Mouse (Mus musculus) embryonic fibroblast, embryonic 13.5 days (primary cell): ENCODE data around the gene Gm48551. TPM values are rescaled to one million over a fixed set of nuclear protein-coding genes. Genes with fewer than 3 reads are reported as not detected.
A peak's percentile ranks its signal among the peaks of the same experiment; 100 is the strongest.

Source experiments
- H3K27ac ChIP-seq: 2 replicates; pipeline ENCODE4 v1.5.1; 2012; ENCODE audit warnings: low read length, control low read depth, inconsistent platforms; ENCODE audit not compliant: insufficient read depth
- H3K4me1 ChIP-seq: 2 replicates; pipeline ENCODE4 v1.6.1; 2011; ENCODE audit warnings: low read length; ENCODE audit not compliant: control insufficient read depth, insufficient read depth
- H3K4me3 ChIP-seq: 2 replicates; pipeline ENCODE4 v1.5.1; 2011; ENCODE audit warnings: mild to moderate bottlenecking, control low read depth, low read length; ENCODE audit not compliant: insufficient read depth
- CTCF ChIP-seq: IDR thresholded peaks from 2 replicates; pipeline ENCODE4 v1.5.1; 2011; ENCODE audit warnings: mild to moderate bottlenecking, control low read depth, low read length, moderate library complexity, borderline replicate concordance; ENCODE audit not compliant: insufficient read depth
- POLR2A ChIP-seq: IDR thresholded peaks from 2 replicates; pipeline ENCODE4 v1.6.1; 2011; ENCODE audit warnings: low read depth, mild to moderate bottlenecking, control low read depth, low read length, moderate library complexity
- polyA plus RNA-seq: library from polyadenylated mRNA; stranded (reverse); fragments of >200 nt; gene quantifications from 2 replicates; pipeline ENCODE4 v1.2.4, GENCODE M21; 2011; ENCODE audit warnings: low read depth; ENCODE audit not compliant: missing spikeins, insufficient read length

Gene Gm48551
- polyA plus RNA-seq, 1 experiment = 1.4 TPM

DNA sequence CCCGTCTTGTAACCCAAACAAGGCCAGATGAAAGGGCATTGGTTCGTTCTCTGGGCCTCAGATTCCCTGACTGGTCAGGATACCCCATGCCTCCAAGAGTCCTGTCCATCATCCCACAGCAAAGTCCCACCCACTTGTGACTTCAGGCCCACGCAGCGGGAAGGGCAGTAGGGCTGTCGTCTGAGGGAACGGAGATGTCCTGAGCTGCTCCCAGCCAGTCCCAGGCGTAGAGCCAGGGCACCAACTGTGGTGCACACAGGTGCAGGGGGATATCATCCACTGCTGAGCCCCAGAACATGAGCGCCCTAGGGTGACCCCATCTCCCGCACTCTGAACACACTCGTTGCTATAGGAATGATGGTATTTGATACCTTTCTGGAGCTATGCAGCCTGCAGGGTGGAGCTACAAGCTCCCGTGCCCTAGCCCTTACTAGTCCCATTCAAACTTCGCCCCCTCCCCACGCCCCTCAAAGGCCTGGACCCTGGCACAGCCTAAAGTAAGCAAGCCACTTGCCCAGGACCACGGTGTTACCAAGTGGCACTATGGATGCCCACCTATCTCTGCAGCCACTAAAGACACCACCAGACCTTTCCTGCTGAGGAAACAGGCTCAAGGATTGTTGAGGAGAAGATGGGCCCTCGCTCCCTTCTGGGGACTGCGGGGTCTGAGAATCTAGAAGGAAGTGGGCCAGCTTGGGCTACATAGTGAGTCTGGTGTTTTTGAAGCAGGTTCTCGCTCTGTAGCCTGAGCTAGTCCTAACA lies 31.5 kb downstream of the Gm48551 start:
- TF ChIP-seq CTCF (no peak), POLR2A (no peak)
- peaks cover 18% of the 10 kb centered on the region for H3K4me1 ChIP-seq
- H3K27ac ChIP-seq = no peak overlapping the region
- H3K4me3 ChIP-seq = no peak overlapping the region

DNA sequence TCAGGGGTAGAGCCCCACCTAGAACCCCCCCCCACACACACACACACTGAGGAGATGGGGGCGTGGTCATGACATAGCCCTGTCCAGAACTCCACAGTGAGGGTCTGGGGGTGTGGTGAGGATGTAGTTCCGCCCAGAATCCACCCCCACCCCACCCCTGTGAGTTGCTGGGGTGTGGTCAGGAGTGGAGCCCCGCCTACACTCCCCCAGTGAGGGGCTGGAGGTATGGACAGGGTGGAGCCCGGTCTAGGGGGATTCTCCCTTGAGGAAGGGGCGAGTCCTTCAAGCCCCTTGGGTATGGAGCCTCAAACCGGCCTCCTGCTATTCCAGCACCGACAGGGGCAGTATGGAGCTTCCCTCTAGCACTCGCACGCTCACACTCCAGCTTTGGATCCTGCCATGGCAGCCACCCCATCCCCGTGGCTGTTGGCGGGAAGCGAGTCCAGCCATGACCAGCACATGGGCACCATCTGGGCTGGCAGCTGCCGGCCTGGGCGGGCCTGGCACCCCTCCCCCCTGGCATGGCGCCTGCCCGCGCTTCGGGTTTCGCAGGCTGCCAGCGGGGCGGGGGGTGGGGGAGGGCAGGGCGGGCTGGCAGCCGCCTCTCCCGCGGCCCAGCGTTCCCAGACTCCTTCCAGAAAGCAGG lies 32.4 kb downstream of the Gm48551 start:
- no peak overlapping the region for H3K4me3 ChIP-seq
- no peak for TF ChIP-seq POLR2A
- TF ChIP-seq CTCF = peak; percentile 29; the same call in 1 of the 2 replicates
- 0 out of 2 replicates have a peak overlapping the region, but pooled peaks have one; percentile 12 for H3K27ac ChIP-seq
- peaks cover 11% of the 10 kb centered on the region for H3K4me1 ChIP-seq

DNA sequence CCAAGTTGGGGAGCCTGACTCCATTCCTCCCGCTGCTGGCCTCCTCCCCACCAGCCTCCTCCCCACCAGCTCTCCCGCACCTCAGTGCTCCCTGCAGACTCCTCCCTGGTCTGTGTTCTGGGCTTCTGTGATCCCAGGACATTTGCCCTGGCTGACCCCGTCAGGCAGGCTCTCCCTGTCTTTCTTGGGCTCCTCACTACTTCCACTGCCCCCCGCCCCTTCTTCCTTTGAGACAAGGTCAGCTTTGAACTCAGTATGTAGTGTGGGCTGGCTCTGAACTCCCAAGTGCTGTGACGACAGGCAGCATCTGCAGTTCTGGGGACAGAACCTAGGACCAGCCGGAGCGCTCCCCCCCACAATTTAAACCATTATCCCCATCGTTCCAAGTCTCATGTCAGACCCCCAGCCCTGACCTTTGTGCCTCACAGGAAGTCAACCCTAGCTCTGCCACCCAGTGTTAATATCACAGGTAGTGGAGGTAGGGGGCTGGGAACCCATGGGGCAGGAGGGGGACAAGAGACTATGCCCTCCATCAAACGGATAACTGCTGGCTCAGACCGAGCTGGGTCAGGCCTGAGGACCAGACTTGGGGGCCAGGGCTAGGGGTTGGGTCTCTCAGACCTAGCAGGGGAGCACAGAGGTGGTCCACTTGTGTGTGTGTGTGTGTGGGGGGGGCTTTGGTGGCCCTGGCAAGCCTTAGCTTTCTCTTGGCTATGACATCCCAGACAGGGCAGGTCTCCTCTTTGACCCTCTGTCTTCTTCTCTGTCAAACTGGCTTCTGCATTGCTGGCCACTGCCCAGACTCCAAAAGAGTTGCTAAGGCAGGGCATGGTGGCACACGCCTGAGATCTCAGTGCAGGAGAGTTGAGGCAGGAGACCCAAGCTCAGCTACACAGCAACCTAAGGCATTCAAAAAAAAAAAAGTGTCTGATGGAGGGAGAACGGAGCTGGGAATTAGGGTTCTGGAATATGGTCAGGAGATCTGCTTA lies 33.3 kb downstream of the Gm48551 start:
- Histone ChIP-seq H3K27ac (peak overlapping the region; percentile 59), H3K4me3 (no peak overlapping the region), H3K4me1 (peaks cover 7% of the 10 kb centered on the region)
- TF ChIP-seq POLR2A (no peak), CTCF (no peak)

DNA sequence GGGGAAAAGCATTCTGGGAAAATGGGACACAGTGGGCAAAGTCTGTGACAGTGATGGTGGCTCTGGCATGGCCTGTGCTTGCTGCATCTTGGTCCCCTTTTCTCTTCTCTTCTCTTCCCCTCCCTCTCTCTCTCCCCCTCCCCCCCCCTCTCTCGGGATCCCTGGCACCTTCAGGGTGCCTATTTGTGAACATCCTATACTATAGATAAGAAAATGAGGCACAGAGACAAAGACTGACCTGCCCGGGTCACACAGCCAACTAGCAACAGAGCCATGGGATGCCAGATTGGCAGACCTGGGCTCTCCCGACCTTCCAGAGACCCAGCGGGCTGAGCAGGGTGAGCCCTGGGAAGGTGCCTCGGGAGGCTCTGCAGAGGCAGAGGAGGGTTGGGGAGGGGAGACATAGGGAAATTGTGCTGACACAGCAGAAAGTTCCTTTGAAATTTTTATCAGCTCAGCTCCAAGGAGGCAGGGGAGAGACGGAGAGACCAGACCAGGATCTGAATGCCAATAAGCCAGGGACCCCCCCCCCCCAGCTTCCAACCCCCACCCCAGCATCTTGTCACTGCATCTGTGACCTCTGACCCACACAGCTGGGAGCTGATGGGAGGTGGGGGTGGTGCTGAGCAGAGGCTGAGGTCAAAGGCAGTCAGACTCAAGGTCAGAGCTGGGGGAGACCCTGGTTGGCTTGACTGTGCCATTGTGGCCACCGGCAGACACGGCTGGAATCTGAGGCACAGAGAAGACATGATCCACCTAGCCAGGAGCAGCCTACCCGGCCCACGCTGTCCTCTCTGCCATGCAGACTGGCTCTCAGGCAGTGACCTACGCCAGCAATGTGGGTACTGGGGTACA lies 34.2 kb downstream of the Gm48551 start:
- 0 out of 2 replicates have a peak overlapping the region, but pooled peaks have one; percentile 14 for H3K27ac ChIP-seq
- TF ChIP-seq CTCF (no peak), POLR2A (no peak)
- H3K4me3 ChIP-seq = no peak overlapping the region
- H3K4me1 ChIP-seq = peaks cover 6% of the 10 kb centered on the region

DNA sequence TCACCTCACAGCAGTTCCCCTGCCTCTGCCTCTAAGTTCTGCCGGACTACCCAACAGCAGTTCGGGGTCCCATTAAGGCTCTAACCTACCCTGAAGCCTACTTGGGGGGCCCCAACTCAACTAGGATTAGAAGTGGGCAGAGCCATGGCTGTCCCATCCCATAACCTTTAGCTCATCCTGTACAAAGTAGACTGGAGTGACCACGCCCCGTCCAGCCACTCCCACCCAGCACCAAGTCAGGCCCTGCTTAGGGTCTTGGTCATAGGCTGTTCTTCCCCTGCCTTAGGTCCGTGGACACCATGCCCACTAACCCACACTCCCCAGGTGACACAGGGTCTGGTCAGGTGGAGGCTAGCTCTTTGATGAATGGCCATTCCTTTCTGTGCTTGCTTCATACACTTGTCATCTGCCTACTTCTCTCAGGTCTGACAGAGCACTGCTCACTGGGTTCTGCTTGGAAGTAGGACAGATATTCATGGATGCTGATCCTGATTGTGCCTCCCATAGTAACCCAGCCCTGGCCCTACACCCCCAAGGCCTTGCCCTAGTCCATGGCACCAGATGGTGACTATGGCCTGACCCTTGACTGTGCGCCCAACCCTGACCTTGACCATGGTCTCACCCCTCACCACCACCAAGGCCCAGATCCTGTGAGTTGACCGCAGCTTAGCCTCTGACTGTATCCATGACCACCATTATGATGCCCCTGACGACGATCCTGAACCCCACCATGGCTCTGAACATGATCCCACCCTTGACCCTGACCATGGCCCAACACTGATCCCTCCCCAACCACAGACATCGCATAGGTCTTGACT lies 35.1 kb downstream of the Gm48551 start:
- Histone ChIP-seq H3K4me1 (peaks cover 4% of the 10 kb centered on the region), H3K27ac (no peak overlapping the region), H3K4me3 (no peak overlapping the region)
- TF ChIP-seq CTCF = no peak
- no peak for TF ChIP-seq POLR2A

DNA sequence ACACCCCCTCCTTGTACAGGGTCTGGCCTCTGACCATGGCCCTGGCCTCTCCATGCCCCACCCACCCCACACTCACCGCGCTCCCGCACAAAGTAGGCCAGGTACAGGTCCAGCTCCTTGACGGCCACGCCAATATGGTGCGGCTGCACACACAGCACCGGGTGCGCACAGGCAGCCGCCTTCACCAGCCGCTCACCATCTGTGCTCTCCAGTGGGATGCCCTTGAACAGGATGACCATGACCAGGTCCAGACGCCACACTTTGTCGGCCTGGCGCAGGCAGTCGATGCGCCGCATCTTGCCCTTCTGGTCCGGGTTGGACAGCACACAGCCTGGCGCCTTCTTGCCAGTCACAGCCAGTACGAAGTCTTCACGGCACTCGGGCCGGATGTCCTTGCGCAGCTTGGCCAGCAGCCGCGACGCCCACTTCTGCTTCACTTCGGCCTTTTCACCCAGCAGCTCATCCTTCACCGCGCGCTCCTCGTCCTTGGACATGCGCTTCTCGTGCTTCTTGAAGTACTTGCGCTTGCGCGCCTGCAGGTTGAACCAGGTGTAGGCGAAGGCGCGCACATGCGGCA lies 36.0 kb downstream of the Gm48551 start:
- Histone ChIP-seq H3K4me1 (peaks cover 3% of the 10 kb centered on the region), H3K4me3 (no peak overlapping the region), H3K27ac (no peak overlapping the region)
- TF ChIP-seq POLR2A = no peak
- TF ChIP-seq CTCF = no peak

DNA sequence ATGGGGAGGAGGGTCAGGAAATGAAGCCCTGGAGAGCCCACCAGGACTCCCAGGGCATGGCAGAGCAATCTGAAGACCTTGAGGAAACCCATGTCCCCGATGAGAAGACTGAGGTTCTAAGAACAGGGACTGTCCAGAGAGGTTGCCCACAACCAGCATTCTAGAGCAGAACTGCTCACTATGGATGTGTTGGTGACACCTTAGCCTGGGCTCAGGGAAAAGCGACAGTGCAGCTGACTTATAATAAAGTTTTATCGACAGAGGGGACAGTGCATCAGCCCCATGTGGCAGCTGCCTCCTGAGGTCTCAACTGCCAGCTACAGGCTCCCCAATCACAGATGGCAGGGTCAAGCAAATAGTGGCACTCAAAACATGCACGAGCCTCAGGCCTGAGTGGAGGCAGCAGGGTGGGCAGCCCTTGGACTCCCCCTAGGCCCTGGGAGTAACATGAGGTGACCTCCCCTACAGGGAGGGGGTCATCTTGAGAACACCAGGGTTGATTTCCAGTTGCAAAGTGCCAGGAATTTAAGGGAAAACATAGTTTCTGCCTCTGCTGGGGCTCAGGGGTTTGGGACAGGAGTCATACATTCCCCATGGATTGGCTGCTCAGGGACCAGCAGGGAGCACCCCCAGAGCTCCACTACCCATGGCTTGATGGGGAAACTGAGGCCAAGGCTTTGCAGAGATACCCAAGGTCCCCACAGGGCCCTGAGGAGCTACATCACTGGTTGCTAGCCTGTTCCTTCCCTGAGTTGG lies 37.0 kb downstream of the Gm48551 start:
- TF ChIP-seq CTCF (no peak), POLR2A (no peak)
- Histone ChIP-seq H3K27ac (no peak overlapping the region), H3K4me3 (no peak overlapping the region), H3K4me1 (peaks cover 3% of the 10 kb centered on the region)
